Mouse (Mus musculus) G1E (cell line): ENCODE data around the gene Tmem236. TPM values are rescaled to one million over a fixed set of nuclear protein-coding genes. Genes with fewer than 3 reads are reported as not detected.
"Not testable (repeated sequence)": the region's sequence is repeated elsewhere in the genome, so short reads cannot be mapped to it uniquely, and the experiment has no call there.

Experiments used
- ATAC-seq: 2 replicates; pipeline ENCODE4 v1.8.0; 2016; ENCODE audit warnings: mild to moderate bottlenecking; ENCODE audit not compliant: insufficient number of reproducible peaks, poor library complexity, low FRiP score, severe bottlenecking; ENCODE audit errors: extremely low read depth
- DNase-seq: peaks from one replicate; pipeline ENCODE4 v3.0.0; 2012; ENCODE audit warnings: low spot score
- H3K27me3 ChIP-seq: 2 replicates; pipeline ENCODE4 v1.6.1; 2012; ENCODE audit warnings: mild to moderate bottlenecking, low read length, inconsistent platforms; ENCODE audit not compliant: insufficient read depth
- H3K36me3 ChIP-seq: replicated peaks from 2 replicates; pipeline ENCODE3; 2012; ENCODE audit warnings: mild to moderate bottlenecking, inconsistent platforms
- H3K4me1 ChIP-seq: 2 replicates; pipeline ENCODE4 v1.6.1; 2012; ENCODE audit warnings: low read depth, low read length, inconsistent platforms, mixed read lengths; ENCODE audit not compliant: insufficient read depth
- H3K4me3 ChIP-seq: 2 replicates; pipeline ENCODE4 v1.5.1; 2012; ENCODE audit warnings: low read depth, mild to moderate bottlenecking, inconsistent platforms, low read length, moderate library complexity, mixed read lengths
- H3K9me3 ChIP-seq: replicated peaks from 2 replicates; pipeline ENCODE4 v1.6.1; 2012; ENCODE audit warnings: inconsistent platforms
- CTCF ChIP-seq: IDR thresholded peaks from 2 replicates; pipeline ENCODE4 v1.5.1; 2012; ENCODE audit warnings: low read depth, low read length, inconsistent platforms, mixed read lengths
- GATA1 ChIP-seq: IDR thresholded peaks from 2 replicates; pipeline ENCODE4 v1.6.1; 2012; ENCODE audit warnings: borderline replicate concordance, low read length, inconsistent platforms, mixed read lengths
- GATA2 ChIP-seq: IDR thresholded peaks from 2 replicates; pipeline ENCODE4 v1.6.1; 2012; ENCODE audit warnings: low read depth, low read length, inconsistent platforms, borderline replicate concordance
- POLR2AphosphoS5 ChIP-seq: IDR thresholded peaks from 2 replicates; pipeline ENCODE4 v1.6.1; 2012; ENCODE audit warnings: low read depth, low read length, inconsistent platforms; ENCODE audit not compliant: insufficient replicate concordance
- TAL1 ChIP-seq: conservative IDR thresholded peaks from 2 replicates; pipeline ENCODE4 v1.6.1; 2012; ENCODE audit warnings: low read depth, low read length, inconsistent platforms, mixed read lengths
- polyA plus RNA-seq: library from polyadenylated mRNA; stranded (reverse); fragments of >175 nt; gene quantifications from 2 replicates; pipeline ENCODE4 v1.2.3, GENCODE M21; 2012
- total RNA-seq, 2 experiments: library from RNA; stranded (forward) in 1 of 2; stranded (reverse) in 1 of 2; fragments of 200-1000 nt in 1 of 2; fragments of >200 nt in 1 of 2; fragmentation: Nextera tagmentation in 1 of 2; gene quantifications; 2 replicates each; pipeline ENCODE4 v1.2.3; 2014 to 2017

The Tmem236 gene
- total and polyA plus RNA-seq, 3 experiments, result 0.27 TPM; not detected in 2

GRCm38 (mm10) chr2:14184375-14184774 lies 10.1 kb downstream of the Tmem236 start:
- no peak for TF ChIP-seq GATA2
- no peak for TF ChIP-seq GATA1
- TF ChIP-seq CTCF, result no peak
- TF ChIP-seq POLR2AphosphoS5, result no peak
- no peak for TF ChIP-seq TAL1
- Histone ChIP-seq H3K4me3 (no peak overlapping the region), H3K27me3 (no peaks in the 10 kb centered on the region), H3K9me3 (no peaks in the 10 kb centered on the region), H3K4me1 (no peaks in the 10 kb centered on the region), H3K36me3 (no peaks in the 10 kb centered on the region)
- DNase-seq (no peak), ATAC-seq (no peak)

DNA sequence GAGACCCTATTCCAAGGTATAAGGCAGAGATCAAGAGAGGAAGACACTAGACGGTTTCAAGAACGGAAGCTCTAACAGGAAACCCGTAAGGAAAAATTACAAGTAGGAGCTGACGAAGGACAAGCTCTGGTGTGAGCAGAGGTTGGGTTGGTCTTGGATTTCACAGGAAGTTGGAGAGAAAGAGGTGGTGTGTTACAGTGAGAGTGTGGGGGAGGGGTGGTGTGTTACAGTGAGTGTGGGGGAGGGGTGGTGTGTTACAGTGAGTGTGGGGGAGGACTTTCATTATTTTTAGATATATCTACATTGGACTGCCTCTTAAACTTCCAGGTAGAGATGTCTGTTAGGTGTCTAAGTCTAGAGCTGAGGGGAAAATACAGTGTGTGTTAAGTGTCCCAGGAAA lies 16.4 kb downstream of the Tmem236 start:
- no peaks in the 10 kb centered on the region for H3K36me3 ChIP-seq
- ATAC-seq, result no peak
- no peak overlapping the region for H3K4me3 ChIP-seq
- TF ChIP-seq POLR2AphosphoS5 (no peak), CTCF (no peak), GATA1 (no peak), TAL1 (no peak), GATA2 (no peak)
- no peaks in the 10 kb centered on the region for H3K4me1 ChIP-seq
- DNase-seq, result no peak
- no peaks in the 10 kb centered on the region for H3K9me3 ChIP-seq
- H3K27me3 ChIP-seq, result no peaks in the 10 kb centered on the region

DNA sequence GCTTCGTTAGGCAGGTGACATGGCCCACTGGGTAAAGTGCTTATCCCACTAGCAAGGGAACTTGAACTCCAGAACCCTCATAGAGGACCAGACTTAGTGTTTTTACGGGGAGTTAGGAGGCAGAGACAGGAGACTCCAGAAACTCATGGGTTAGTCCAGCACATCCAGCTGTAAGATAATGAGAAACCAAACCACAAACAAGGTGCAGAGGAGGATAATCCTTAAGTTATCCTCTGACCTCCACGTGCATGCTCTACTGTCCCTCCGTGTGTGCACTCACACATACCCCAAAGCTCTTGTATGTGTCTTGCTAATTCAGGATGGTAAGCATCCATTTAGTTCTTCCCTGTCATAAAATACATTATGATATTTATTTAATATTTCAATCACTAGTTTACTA lies 17.3 kb downstream of the Tmem236 start:
- H3K9me3 ChIP-seq, result no peaks in the 10 kb centered on the region
- ATAC-seq, result no peak
- no peaks in the 10 kb centered on the region for H3K4me1 ChIP-seq
- no peak for DNase-seq
- H3K4me3 ChIP-seq, result no peak overlapping the region
- H3K36me3 ChIP-seq, result no peaks in the 10 kb centered on the region
- H3K27me3 ChIP-seq, result no peaks in the 10 kb centered on the region
- TF ChIP-seq POLR2AphosphoS5, result no peak
- no peak for TF ChIP-seq GATA2
- no peak for TF ChIP-seq TAL1
- no peak for TF ChIP-seq GATA1
- TF ChIP-seq CTCF, result no peak

- TF ChIP-seq GATA1, result no peak
- TF ChIP-seq POLR2AphosphoS5, result no peak
- TF ChIP-seq TAL1, result no peak
- no peak for TF ChIP-seq CTCF
- Histone ChIP-seq H3K36me3 (no peaks in the 10 kb centered on the region), H3K9me3 (no peaks in the 10 kb centered on the region), H3K4me3 (no peak overlapping the region), H3K27me3 (no peaks in the 10 kb centered on the region), H3K4me1 (no peaks in the 10 kb centered on the region)
- no peak for DNase-seq
- no peak for ATAC-seq
These were observed 17.7 kb downstream of the Tmem236 start for GRCm38 (mm10) chr2:14192046-14192445.

DNA sequence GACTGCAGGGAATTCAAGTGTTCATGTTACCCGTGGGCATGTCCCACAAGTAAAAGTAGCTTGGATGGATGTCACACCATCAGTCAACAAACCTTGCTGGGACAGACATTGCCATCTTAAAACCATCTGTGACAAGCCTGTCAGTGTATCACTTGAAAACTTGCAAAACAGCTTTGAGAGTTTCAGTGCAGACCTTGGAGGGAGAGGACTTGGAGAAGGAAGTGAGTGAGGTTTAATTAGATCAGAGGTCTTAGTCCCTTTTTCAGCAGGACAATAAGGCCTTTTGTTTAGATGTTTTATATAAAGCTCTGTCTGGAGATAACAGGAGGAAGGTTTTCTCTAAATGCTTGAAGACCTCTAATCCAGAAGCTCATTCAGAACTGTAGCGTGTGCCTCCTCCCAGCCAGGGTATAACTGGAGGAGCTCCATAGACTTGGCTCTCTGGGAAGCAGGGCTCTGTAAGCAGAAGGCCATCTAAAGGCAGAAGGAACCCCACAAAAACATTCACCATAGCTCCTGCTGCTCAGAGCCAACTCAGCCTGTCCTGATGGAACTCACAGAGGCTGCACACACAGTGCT lies 24.1 kb downstream of the Tmem236 start:
- H3K4me1 ChIP-seq, DNase-seq, H3K4me3 ChIP-seq, H3K27me3 ChIP-seq, H3K36me3 ChIP-seq, ATAC-seq, H3K9me3 ChIP-seq: not testable (repeated sequence)

DNA sequence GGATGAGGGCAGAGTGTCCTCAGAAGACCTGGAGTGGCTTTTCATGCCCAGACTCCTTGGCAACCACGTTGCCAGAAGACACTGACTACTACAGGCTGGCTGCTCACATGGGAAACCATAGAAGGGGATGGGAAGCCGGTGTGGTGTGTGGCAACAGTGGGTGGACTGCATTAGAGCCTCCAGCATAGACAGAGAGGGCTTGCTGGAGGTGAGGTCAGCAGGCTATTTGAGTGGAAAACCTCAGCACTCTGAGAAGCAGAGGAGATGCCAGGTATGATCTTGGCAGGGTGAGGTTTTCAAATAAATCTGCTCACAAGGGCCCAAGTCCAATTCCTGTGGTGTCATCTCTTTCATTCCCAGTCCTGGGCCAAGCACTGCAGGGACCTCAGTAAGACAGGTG lies 25.3 kb downstream of the Tmem236 start:
- no peak overlapping the region for H3K4me3 ChIP-seq
- ATAC-seq, result no peak
- no peak for TF ChIP-seq CTCF
- H3K27me3 ChIP-seq, result peaks cover 3% of the 10 kb centered on the region; the same call in 1 of the 2 replicates
- no peaks in the 10 kb centered on the region for H3K9me3 ChIP-seq
- DNase-seq, result no peak
- H3K36me3 ChIP-seq, result no peaks in the 10 kb centered on the region
- H3K4me1 ChIP-seq, result no peaks in the 10 kb centered on the region

GRCm38 (mm10) chr2:14200879-14201445 lies 26.6 kb downstream of the Tmem236 start:
- ATAC-seq, H3K9me3 ChIP-seq, H3K4me1 ChIP-seq, DNase-seq, H3K27me3 ChIP-seq, H3K36me3 ChIP-seq, H3K4me3 ChIP-seq: not testable (repeated sequence)
